Mouse (Mus musculus): ENCODE measurements around the gene Ereg. TPM values are rescaled to one million over a fixed set of nuclear protein-coding genes. Genes with fewer than 3 reads are reported as not detected.

Gene Ereg
- polyA plus RNA-seq, 1 experiment from 2014 or later = not detected

DNA sequence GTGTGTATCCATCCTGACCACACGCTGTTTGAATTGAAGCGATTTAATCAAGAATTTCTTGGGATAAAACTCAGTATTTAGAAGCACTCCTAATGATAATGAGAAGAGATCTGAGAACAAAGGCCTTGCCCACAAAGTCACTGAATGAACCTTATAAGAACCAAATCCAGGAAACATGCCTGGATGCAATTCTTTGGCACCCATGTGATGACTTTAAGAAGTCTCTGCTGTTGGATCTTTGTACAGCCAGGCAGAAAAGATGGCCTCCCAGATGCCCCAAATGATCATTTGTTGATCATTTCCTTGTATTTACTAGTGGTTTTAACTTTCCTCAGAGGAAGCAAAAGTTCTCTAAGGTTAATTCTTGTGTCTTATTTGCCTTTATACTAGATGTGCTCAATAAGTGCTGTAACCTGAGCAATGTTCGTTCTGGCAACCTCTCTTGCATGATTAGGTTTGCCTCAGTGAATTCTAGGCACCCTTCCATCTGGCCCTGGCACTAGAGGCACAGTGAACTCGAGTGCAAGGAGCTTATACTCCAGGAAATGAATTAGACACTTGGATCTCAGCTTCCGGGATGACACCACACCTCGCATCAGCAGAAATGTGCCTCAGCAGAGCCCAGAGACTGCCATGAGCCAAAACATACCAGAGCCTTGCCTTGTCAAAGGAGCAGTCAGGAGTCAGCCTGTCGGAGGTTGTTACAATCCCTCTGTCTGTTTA is 29.7 kb downstream of the Ereg start:
- no peak overlapping the region for H3K9ac ChIP-seq (replicated peaks; ENCODE audit: low read length)
- no peaks in the 10 kb centered on the region for H3K27me3 ChIP-seq (ENCODE audit: insufficient read depth, low read length)
- no peak overlapping the region for H3K4me3 ChIP-seq (ENCODE audit: low read length)
- no peak overlapping the region for H3K27ac ChIP-seq (ENCODE audit: low read length)
- no peaks in the 10 kb centered on the region for H3K36me3 ChIP-seq (ENCODE audit: insufficient read depth, low read length)
- no peak for ATAC-seq (ENCODE audit: low FRiP score, low TSS enrichment)
- no peaks in the 10 kb centered on the region for H3K9me3 ChIP-seq (ENCODE audit: low read length)
- WGBS = 72% methylated on average over 7 of the region's 7 CpGs
- H3K4me1 ChIP-seq (ENCODE audit: insufficient read depth, low read length) = no peaks in the 10 kb centered on the region
- no peak overlapping the region for H3K4me2 ChIP-seq (replicated peaks; ENCODE audit: low read depth, low read length)

DNA sequence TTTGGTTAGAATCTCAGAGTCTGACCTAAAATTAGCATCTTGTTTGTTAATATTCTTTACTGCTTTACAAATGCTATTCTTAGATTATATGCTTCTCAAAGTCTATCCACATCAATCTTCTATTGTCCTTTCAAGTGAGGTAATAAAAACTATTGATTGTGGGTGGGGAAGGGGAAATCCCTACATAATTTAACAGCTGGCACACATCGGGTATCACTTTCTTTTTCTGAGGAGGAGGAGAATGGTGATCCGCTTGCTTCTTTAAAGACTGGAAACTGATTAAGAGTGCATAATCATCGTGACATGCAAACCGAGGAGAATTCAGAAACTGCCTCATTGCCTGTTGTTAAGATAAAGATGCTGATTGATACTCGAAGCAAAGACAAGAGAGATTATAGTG is 31.8 kb downstream of the Ereg start:
- no peaks in the 10 kb centered on the region for H3K27me3 ChIP-seq (ENCODE audit: insufficient read depth, low read length)
- no peak overlapping the region for H3K4me3 ChIP-seq (ENCODE audit: low read length)
- no peaks in the 10 kb centered on the region for H3K36me3 ChIP-seq (ENCODE audit: insufficient read depth, low read length)
- 64% methylated on average over 5 of the region's 5 CpGs for WGBS
- H3K9me3 ChIP-seq (ENCODE audit: low read length) = no peaks in the 10 kb centered on the region
- H3K9ac ChIP-seq (replicated peaks; ENCODE audit: low read length) = no peak overlapping the region
- no peak overlapping the region for H3K27ac ChIP-seq (ENCODE audit: low read length)
- no peak overlapping the region for H3K4me2 ChIP-seq (replicated peaks; ENCODE audit: low read depth, low read length)
- ATAC-seq (ENCODE audit: low FRiP score, low TSS enrichment) = no peak
- H3K4me1 ChIP-seq (ENCODE audit: insufficient read depth, low read length) = no peaks in the 10 kb centered on the region

DNA sequence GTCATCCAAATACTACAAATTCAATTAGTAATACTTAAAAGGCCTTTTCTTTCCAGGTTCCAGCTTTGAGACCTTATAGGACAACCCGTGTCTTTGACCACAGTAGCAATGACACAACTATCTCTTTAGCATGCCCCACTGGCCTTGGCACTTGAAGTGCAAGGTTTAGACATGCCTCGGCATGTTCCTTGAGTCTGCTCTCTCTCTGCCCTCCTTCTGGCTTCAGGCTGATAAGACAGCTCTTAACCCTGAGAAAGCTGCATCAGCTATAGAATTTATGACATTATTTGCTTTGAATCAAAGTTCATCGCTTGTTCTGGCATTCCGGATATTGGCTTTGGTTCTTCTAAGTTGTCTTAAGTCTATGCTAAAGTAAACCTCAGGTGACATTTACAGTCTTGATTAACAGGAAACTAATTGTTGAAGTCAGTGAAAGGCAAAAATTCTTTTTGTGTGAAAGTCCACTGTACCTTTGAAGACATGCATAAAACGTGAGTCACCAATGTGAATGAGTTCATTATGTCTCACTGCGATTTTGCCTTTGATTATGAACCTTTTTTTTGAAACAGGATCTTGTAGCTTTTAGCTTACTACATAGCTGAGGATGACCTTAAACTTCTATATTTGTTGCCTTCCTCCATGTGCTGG is 35.7 kb downstream of the Ereg start:
- no peak overlapping the region for H3K4me2 ChIP-seq (replicated peaks; ENCODE audit: low read depth, low read length)
- no peaks in the 10 kb centered on the region for H3K4me1 ChIP-seq (ENCODE audit: insufficient read depth, low read length)
- H3K27ac ChIP-seq (ENCODE audit: low read length) = no peak overlapping the region
- ATAC-seq (ENCODE audit: low FRiP score, low TSS enrichment) = no peak
- no peak overlapping the region for H3K4me3 ChIP-seq (ENCODE audit: low read length)
- H3K27me3 ChIP-seq (ENCODE audit: insufficient read depth, low read length) = no peaks in the 10 kb centered on the region
- no peak overlapping the region for H3K9ac ChIP-seq (replicated peaks; ENCODE audit: low read length)
- H3K9me3 ChIP-seq (ENCODE audit: low read length) = no peaks in the 10 kb centered on the region
- 80% methylated on average over 6 of the region's 6 CpGs for WGBS
- H3K36me3 ChIP-seq (ENCODE audit: insufficient read depth, low read length) = no peaks in the 10 kb centered on the region

DNA sequence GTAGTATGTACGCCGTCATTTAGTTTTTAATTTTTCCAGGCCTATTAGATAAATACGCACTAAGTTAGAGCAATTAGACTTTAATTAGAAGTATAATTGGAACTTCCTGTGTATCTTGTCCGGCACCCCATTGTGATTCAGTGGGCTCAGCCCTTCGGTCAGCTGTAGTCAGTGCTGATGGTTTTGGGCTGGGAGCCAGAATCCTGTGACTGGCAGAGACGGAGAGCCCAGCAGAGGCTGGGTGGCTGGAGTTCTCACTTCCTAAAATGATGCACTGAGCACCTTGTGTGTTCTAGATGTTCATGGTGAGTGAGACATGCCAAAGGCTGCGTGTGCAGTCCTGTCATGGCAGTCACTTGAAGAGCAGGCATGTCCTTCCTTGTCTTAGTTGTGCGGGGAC is 36.6 kb downstream of the Ereg start:
- ATAC-seq (ENCODE audit: low FRiP score, low TSS enrichment) = no peak

DNA sequence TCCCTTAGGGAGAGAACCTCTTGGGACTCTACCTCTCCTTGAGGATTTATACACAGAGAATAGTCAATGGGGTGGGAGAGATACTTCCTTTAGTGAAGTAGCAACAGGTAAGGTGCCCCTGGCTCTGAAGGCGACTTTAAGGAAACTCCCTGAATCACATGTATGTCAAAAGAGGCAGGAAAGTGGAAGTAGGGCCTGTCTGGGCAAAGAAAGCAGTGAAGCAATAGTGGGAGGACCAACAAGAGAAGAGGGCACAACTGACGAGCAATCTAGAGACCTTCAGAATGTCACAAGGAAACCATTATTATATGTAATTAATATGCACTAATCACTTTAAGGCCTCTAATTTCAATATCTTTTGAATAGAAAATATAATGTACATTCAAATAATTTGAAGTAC is 39.5 kb downstream of the Ereg start:
- no peak for ATAC-seq (ENCODE audit: low FRiP score, low TSS enrichment)
- Histone ChIP-seq H3K9ac (replicated peaks; ENCODE audit: low read length) (no peak overlapping the region), H3K9me3 (ENCODE audit: low read length) (no peaks in the 10 kb centered on the region), H3K4me2 (replicated peaks; ENCODE audit: low read depth, low read length) (no peak overlapping the region), H3K27ac (ENCODE audit: low read length) (no peak overlapping the region), H3K27me3 (ENCODE audit: insufficient read depth, low read length) (no peaks in the 10 kb centered on the region), H3K36me3 (ENCODE audit: insufficient read depth, low read length) (no peaks in the 10 kb centered on the region), H3K4me3 (ENCODE audit: low read length) (no peak overlapping the region), H3K4me1 (ENCODE audit: insufficient read depth, low read length) (no peaks in the 10 kb centered on the region)
- WGBS = 80% methylated on average over 2 of the region's 2 CpGs

More for the DNA sequence above, 36.6 kb downstream of the Ereg start:
- no peaks in the 10 kb centered on the region for H3K9me3 ChIP-seq (ENCODE audit: low read length)
- no peak overlapping the region for H3K4me2 ChIP-seq (replicated peaks; ENCODE audit: low read depth, low read length)
- no peaks in the 10 kb centered on the region for H3K4me1 ChIP-seq (ENCODE audit: insufficient read depth, low read length)
- H3K4me3 ChIP-seq (ENCODE audit: low read length) = no peak overlapping the region
- no peak overlapping the region for H3K9ac ChIP-seq (replicated peaks; ENCODE audit: low read length)
- no peaks in the 10 kb centered on the region for H3K27me3 ChIP-seq (ENCODE audit: insufficient read depth, low read length)
- H3K36me3 ChIP-seq (ENCODE audit: insufficient read depth, low read length) = no peaks in the 10 kb centered on the region
- H3K27ac ChIP-seq (ENCODE audit: low read length) = no peak overlapping the region
- WGBS = 85% methylated on average over 8 of the region's 8 CpGs

DNA sequence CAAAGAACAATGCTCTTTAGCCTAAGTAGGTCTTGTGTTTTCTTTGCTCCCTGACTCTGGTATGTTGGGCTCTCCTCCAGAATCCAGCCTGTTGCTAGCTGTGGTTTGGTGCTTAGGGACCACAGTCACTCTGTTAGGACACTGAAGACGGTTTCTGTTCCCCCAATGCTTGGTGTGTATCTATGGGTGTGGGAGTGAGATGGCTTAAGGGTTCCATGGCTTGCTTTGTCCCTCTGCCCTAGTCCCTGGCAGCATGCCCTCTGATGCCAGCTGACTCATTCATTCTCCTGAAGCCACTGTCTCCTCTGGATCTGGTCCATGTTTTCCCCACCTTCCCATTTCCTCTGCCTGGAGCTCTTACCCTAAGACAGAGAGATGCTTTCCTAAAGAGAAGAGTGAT is 40.2 kb downstream of the Ereg start:
- 87% methylated on average over 1 of the region's 1 CpGs for WGBS
- Histone ChIP-seq H3K4me1 (ENCODE audit: insufficient read depth, low read length) (no peaks in the 10 kb centered on the region), H3K9me3 (ENCODE audit: low read length) (no peaks in the 10 kb centered on the region), H3K9ac (replicated peaks; ENCODE audit: low read length) (no peak overlapping the region), H3K4me3 (ENCODE audit: low read length) (no peak overlapping the region), H3K4me2 (replicated peaks; ENCODE audit: low read depth, low read length) (no peak overlapping the region), H3K27me3 (ENCODE audit: insufficient read depth, low read length) (no peaks in the 10 kb centered on the region), H3K27ac (ENCODE audit: low read length) (no peak overlapping the region), H3K36me3 (ENCODE audit: insufficient read depth, low read length) (no peaks in the 10 kb centered on the region)
- no peak for ATAC-seq (ENCODE audit: low FRiP score, low TSS enrichment)

DNA sequence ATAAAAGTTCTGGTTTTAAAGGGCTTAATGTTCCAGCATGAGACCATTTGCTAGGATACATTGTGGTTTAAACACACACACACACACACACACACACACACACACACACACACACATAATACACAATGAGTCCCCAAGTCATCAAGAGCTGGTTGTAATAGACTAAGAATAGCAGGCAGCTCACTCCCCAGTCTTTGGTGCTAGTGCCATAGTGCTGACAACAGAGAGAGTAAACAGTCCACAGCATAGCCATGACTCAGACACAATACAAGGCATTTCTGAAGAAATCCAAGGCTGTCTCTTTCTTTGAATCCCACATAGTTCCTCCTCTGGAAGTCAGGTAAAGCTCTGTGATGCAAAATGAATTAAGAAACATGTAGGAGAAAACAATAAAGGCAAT is 44.2 kb downstream of the Ereg start:
- no peak overlapping the region for H3K27ac ChIP-seq (ENCODE audit: low read length)
- no peak overlapping the region for H3K4me2 ChIP-seq (replicated peaks; ENCODE audit: low read depth, low read length)
- H3K27me3 ChIP-seq (ENCODE audit: insufficient read depth, low read length) = no peaks in the 10 kb centered on the region
- no peaks in the 10 kb centered on the region for H3K4me1 ChIP-seq (ENCODE audit: insufficient read depth, low read length)
- no peaks in the 10 kb centered on the region for H3K36me3 ChIP-seq (ENCODE audit: insufficient read depth, low read length)
- H3K4me3 ChIP-seq (ENCODE audit: low read length) = no peak overlapping the region
- no peaks in the 10 kb centered on the region for H3K9me3 ChIP-seq (ENCODE audit: low read length)
- no peak for ATAC-seq (ENCODE audit: low FRiP score, low TSS enrichment)
- H3K9ac ChIP-seq (replicated peaks; ENCODE audit: low read length) = no peak overlapping the region

DNA sequence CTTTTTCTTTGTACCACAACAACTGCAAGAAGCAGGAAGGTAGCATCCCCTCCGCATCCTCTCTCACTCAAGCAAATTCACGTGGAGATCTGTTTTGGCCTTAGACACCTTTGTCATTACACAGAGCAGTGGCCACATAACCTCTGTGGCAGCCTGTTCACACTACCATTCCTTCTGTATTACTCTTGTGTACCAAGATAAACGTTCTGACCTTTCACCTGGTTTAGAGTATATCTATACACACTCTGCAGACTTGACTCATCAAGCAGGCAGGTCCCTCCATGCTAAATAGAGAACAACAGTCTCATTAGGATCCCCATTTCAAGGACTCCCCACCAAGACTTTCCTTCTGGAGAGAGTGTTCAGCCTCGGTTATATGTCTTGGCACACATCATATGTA is 49.0 kb downstream of the Ereg start:
- Histone ChIP-seq H3K4me1 (ENCODE audit: insufficient read depth, low read length) (no peaks in the 10 kb centered on the region), H3K27me3 (ENCODE audit: insufficient read depth, low read length) (no peaks in the 10 kb centered on the region), H3K9me3 (ENCODE audit: low read length) (no peaks in the 10 kb centered on the region), H3K9ac (replicated peaks; ENCODE audit: low read length) (no peak overlapping the region), H3K27ac (ENCODE audit: low read length) (no peak overlapping the region), H3K36me3 (ENCODE audit: insufficient read depth, low read length) (no peaks in the 10 kb centered on the region), H3K4me2 (replicated peaks; ENCODE audit: low read depth, low read length) (no peak overlapping the region), H3K4me3 (ENCODE audit: low read length) (no peak overlapping the region)
- WGBS = 74% methylated on average over 4 of the region's 4 CpGs
- no peak for ATAC-seq (ENCODE audit: low FRiP score, low TSS enrichment)

DNA sequence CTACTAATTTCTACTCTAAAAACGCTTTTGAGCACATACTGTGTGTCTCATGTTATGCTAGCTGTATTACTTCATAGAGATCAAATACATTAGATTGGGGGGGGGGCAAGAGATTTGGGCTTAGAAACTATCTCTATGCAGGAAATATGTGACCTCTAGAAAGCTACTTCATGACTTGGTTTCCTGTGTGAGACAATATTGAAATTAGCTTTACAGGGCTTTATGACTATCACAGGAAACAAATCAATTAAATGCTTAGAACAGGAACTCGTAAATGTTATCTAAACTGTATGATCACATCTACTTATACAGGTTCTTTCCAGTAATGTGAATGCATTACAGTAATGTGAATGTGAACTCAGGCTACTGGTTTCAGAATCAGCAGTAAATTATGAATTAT is 49.7 kb downstream of the Ereg start:
- Histone ChIP-seq H3K4me1 (ENCODE audit: insufficient read depth, low read length) (no peaks in the 10 kb centered on the region), H3K27me3 (ENCODE audit: insufficient read depth, low read length) (no peaks in the 10 kb centered on the region), H3K27ac (ENCODE audit: low read length) (no peak overlapping the region), H3K4me3 (ENCODE audit: low read length) (no peak overlapping the region), H3K9ac (replicated peaks; ENCODE audit: low read length) (no peak overlapping the region), H3K9me3 (ENCODE audit: low read length) (no peaks in the 10 kb centered on the region), H3K36me3 (ENCODE audit: insufficient read depth, low read length) (no peaks in the 10 kb centered on the region), H3K4me2 (replicated peaks; ENCODE audit: low read depth, low read length) (no peak overlapping the region)
- no peak for ATAC-seq (ENCODE audit: low FRiP score, low TSS enrichment)
- WGBS = 63% methylated on average over 2 of the region's 2 CpGs

DNA sequence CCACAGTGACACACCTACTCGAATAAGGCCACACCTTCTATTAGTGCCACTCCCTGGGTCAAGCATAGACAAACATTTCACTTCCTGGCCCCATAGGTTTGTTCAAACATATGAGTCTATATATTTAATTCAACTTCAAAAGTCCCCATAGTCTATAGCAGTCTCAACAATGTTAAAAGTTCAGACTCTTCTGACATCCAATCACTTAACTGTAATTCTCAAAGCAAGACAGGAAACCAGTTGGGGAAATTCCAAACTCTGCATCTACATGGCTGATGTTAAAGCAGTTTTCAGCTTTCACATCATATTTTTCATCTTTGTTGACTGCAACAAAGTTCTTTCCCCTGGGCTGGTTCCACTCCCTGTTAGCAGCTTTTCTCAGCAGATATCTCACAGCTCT is 52.2 kb downstream of the Ereg start:
- Histone ChIP-seq H3K27me3 (ENCODE audit: insufficient read depth, low read length) (no peaks in the 10 kb centered on the region), H3K4me1 (ENCODE audit: insufficient read depth, low read length) (no peaks in the 10 kb centered on the region), H3K4me3 (ENCODE audit: low read length) (no peak overlapping the region), H3K4me2 (replicated peaks; ENCODE audit: low read depth, low read length) (no peak overlapping the region), H3K9me3 (ENCODE audit: low read length) (no peaks in the 10 kb centered on the region), H3K9ac (replicated peaks; ENCODE audit: low read length) (no peak overlapping the region), H3K27ac (ENCODE audit: low read length) (no peak overlapping the region), H3K36me3 (ENCODE audit: insufficient read depth, low read length) (no peaks in the 10 kb centered on the region)
- ATAC-seq (ENCODE audit: low FRiP score, low TSS enrichment) = no peak
- WGBS = 84% methylated on average over 1 of the region's 1 CpGs
